Mouse (Mus musculus) retina, postnatal 1 day (tissue): Measurements from ENCODE around the gene Man1b1.

ENCODE experiments used
- DNase-seq: peaks from one replicate; pipeline ENCODE4 v3.0.0-alpha.2; 2012

Man1b1 gene

GRCm38 (mm10) chr2:25332286-25333160, at the start of gene Man1b1:
Gene Man1b1, plus strand, starts transcription at chr2:25332338.
- DNase-seq = peak; percentile 99

GRCm38 (mm10) chr2:25285551-25285950, 46.6 kb upstream of the Man1b1 start:
- no peak for DNase-seq

GRCm38 (mm10) chr2:25286314-25286713, 45.8 kb upstream of the Man1b1 start:
- no peak for DNase-seq

DNA sequence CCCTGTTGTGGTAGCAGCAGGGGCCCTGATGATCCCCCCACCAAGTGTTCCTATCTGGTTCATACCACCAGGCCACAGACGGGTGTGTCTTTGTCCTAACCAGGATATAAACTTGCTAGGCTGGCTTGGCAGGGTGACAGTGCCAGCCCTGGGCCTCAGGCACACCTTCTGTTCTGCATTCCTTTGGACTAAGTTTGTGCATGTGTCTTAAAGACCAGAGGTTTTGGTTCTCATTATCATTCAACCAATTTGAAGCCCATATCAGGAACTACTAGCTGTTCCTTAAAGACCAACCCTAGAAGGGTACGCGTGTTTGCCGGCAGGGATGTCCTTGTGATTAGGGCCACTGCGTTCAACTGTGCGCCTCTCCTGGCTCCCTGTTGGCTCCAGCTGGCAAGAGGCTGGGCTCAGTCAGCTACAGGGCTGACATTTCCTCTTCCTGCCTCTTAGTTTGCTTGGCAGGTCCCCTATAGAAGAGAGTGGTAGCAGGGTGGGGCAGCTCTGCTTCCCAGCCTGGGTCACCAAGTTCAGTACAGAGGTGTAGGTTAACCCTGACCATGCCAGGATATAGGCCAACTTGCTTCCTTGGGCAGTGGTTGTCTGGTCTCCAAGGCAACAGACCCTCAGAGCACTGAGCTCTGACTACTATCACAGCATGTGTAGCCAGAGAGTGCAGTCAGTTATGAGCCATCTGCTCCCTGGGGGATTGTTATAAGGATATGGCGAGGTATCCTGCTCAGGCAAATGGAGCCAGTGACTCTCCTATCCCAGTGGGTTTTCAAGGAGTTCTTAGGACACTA, 45.1 kb upstream of the Man1b1 start:
- DNase-seq = no peak

- DNase-seq = no peak
These were observed 44.0 kb upstream of the Man1b1 start, which contains the start of gene Tmem210 for GRCm38 (mm10) chr2:25287927-25288649. Gene Tmem210, plus strand, starts transcription at chr2:25288145.

DNA sequence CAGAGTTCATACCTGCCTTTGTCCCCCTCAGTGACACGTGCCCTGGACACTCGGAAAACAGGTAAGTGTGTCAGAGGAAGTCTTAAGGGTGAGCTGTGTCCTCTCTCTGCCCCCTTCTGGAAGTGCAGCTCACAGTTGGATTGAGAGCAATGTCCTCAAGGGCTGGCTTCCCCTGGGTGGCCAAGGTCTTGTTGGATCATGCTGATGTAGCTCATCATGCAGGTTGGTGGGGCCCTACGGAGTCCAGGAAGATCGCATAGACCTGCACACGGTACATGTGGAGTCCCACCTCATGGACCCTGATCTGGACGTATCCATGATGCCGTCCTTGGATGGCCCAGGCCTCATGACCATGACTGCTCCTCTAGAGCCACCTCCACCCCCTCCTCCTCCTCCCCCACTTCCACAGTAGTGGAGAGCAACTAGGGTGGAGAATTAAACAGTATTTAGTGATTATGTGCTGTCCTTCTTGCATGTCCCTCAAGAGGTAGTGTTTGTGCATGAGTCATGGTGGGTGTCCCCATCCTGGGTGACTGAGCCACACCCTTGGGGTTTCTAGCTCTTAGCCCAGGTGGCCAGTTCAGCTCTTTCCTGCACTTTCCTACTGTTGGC, 43.3 kb upstream of the Man1b1 start:
- DNase-seq = no peak

DNA sequence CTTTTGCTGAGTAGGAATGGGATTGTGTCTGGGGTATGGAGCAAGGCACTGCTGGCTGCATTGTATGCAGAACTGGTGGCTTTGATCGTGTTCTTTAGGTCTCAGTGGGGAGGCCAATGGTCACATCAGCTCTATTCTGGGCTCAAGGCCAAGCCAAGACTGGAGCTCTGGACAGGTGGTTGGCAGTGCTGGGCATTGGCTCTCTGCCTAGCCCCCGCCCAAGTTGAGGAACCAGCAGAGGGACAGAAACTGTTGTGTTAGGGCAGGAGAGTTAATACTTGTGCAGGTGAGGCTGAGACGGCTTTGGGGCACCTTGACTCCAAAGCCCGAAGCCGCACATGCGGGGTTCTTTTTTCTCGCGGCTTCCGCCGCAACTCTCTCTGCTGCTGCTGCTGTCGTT, 42.5 kb upstream of the Man1b1 start, which contains the start of gene Lrrc26:
TSS of gene Lrrc26 (plus strand) at position 265 of the 400 bp plus-strand sequence.
- no peak for DNase-seq

DNA sequence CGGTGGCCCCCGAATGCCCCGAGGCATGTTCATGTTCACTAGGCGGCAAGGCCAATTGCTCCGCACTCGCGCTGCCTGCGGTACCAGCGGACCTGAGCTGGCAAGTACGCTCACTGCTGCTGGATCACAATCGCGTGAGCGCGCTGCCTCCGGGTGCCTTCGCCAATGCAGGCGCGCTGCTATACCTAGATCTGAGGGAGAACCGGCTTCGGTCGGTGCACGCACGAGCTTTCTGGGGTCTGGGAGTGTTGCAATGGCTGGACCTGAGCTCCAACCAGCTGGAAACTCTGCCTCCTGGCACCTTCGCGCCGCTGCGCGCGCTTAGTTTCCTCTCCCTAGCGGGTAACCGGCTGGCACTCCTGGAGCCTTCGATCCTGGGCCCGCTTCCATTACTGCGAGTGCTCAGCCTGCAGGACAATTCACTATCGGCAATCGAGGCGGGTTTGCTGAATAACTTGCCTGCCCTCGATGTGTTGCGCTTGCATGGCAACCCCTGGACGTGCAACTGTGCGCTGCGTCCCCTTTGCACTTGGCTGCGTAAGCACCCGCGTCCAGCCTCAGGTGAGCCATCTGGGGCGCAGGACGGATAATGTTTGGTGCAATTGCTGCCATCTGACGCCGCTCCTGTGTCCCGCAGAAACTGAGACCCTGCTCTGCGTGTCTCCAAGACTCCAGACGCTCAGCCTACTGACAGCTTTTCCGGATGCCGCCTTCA, 41.9 kb upstream of the Man1b1 start:
- peak; percentile 44 for DNase-seq

- no peak for DNase-seq
These were observed 41.4 kb upstream of the Man1b1 start for GRCm38 (mm10) chr2:25290816-25291130.

DNA sequence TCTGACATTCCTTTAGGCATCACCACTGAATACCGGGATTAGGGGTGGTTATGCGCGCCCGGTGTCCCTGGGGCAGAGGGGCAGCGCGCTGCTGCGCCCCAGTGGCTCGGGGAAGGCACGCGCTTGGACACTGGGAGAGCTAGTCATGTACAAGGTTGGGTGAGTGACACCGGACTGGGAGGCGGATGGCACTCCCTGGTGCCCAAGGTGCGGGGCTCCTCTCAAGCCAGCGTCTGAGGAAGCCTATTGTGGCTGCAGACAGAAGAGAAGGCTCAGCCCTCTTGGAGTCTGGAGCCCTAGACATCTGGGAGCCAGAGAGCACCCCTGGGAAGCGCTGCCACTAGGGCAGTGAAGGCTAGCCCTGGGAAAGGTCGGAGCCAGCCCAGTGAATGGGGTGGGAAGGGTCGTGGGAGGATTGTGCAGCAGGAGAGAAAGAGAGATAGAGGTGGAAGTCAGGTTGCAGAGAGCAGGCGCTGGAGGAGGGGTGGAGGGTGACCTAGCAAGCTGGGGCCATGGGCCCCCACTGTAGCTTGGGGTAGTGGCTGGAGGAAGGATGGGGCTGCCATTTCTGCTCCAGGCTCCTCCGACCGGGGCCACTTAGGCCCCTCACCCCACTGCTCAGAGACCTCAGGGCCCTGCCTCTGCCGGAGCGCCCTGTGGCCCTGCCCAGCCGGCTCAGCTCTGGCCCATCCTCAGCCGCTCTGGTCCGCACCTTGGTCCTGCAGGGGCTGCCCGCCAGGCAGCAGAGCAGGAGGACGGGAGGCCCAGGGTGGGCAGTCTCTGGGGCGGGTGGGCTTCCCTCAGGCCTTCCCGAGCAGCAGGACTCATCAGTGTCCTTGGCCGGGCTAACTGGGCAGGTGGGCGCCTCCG, 40.7 kb upstream of the Man1b1 start:
- DNase-seq = no peak

- DNase-seq = no peak
These were observed 40.0 kb upstream of the Man1b1 start for GRCm38 (mm10) chr2:25292054-25292544.

- peak; percentile 84 for DNase-seq
These were observed 39.3 kb upstream of the Man1b1 start for GRCm38 (mm10) chr2:25292856-25293255.

DNA sequence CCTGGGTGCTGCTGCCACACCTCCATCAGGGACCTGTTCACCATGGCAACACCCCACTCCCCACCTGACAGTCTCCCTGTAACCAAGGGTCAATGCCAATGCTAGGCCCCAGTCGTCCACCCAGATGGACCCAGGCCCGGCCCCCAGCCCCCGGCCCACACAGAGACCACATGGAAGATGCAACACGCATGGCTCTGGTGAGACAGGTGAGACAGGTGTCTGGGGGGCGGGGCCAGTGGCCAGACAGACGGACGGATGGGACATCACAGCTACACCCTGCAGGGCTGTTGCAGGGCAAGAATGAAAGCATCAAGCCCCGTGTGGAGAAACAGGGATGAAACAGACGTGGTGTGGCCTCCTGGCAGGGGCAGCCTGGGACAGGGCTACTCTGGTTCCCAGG, 38.4 kb upstream of the Man1b1 start:
- DNase-seq = no peak

- no peak for DNase-seq
These were observed 35.0 kb upstream of the Man1b1 start for GRCm38 (mm10) chr2:25297093-25297492.

DNA sequence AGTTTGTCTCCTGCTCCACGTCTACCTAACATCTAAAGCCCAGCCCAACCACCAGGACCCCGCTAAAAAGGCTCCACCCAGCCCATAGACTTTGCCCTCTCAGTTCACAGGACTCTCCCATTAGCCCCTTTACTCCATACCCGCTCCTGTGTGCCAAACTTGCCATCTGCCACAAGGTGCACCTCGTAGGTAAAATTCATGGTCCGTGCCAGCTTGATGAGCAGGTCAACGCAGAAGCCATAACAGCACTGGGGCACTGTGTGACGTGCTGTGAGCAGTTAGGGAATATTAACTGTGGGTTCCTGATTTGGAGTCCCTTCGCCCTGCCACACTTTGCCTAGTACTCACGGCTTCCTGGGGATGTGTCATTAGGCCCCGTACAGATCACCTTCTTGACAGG, 34.1 kb upstream of the Man1b1 start:
- no peak for DNase-seq

DNA sequence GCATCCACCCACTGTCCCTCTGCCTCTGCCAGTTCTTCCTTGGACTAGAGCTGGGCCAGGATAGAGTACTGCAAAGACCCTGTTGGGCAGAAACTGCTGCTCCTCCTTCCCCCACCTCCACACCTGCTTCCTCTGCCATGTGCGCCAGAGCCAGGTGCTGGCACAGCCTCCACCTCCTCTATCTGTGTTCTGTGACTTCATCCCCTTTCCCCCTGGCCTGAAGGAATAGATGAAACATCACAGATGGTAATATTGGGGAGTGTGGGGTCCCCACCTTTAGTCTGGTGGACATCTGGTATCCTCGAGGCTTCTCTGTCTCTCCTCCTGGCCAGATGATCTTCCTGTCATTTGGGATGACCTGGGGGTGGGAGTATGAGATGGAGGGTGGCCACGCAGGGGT, 28.7 kb upstream of the Man1b1 start:
- DNase-seq = no peak

- no peak for DNase-seq
These were observed 28.0 kb upstream of the Man1b1 start for GRCm38 (mm10) chr2:25303931-25304656.

- DNase-seq = peak; percentile 82
These were observed 27.2 kb upstream of the Man1b1 start for GRCm38 (mm10) chr2:25304657-25305541.
